Mouse (Mus musculus): Measurements from ENCODE around the gene Atxn7l1. TPM values are rescaled to one million over a fixed set of nuclear protein-coding genes. Genes with fewer than 3 reads are reported as not detected.
A peak's percentile ranks its signal among the peaks of the same experiment; 100 is the strongest.

The Atxn7l1 gene
- polyA plus RNA-seq, 1 experiment from 2014 or later, result 11.2 TPM

- no peak for ATAC-seq (ENCODE audit: insufficient number of reproducible peaks, insufficient read depth, low FRiP score, low TSS enrichment, low read depth)
- Histone ChIP-seq H3K4me2 (no peak overlapping the region), H3K36me3 (no peaks in the 10 kb centered on the region), H3K9me3 (no peaks in the 10 kb centered on the region; the same call in 1 of the 2 replicates), H3K4me1 (replicated peaks) (0 out of 2 replicates have a peak, but pooled peaks cover 3% of the 10 kb centered on the region), H3K27me3 (no peaks in the 10 kb centered on the region), H3K4me3 (replicated peaks) (no peak overlapping the region), H3K9ac (replicated peaks) (no peak overlapping the region), H3K27ac (no peak overlapping the region)
- 83% methylated on average over 2 of the region's 2 CpGs for WGBS
Measured at GRCm38 (mm10) chr12:33128121-33128520, 19.4 kb upstream of the Atxn7l1 start.

- Histone ChIP-seq H3K9me3 (no peaks in the 10 kb centered on the region; the same call in 1 of the 2 replicates), H3K4me2 (no peak overlapping the region), H3K4me1 (replicated peaks) (0 out of 2 replicates have a peak, but pooled peaks cover 3% of the 10 kb centered on the region), H3K4me3 (replicated peaks) (no peak overlapping the region), H3K36me3 (no peaks in the 10 kb centered on the region), H3K27ac (no peak overlapping the region), H3K27me3 (no peaks in the 10 kb centered on the region), H3K9ac (replicated peaks) (no peak overlapping the region)
- ATAC-seq (ENCODE audit: insufficient number of reproducible peaks, insufficient read depth, low FRiP score, low TSS enrichment, low read depth), result no peak
- 77% methylated on average over 7 of the region's 7 CpGs for WGBS
Measured at GRCm38 (mm10) chr12:33128702-33129101, 18.8 kb upstream of the Atxn7l1 start.

- 11% methylated on average over 4 of the region's 4 CpGs for WGBS
- H3K36me3 ChIP-seq, result no peaks in the 10 kb centered on the region
Measured at GRCm38 (mm10) chr12:33129410-33129809, 18.1 kb upstream of the Atxn7l1 start.

GRCm38 (mm10) chr12:33130401-33130800, 17.1 kb upstream of the Atxn7l1 start:
- no peak overlapping the region for H3K9ac ChIP-seq (replicated peaks)
- no peak overlapping the region for H3K4me3 ChIP-seq (replicated peaks)
- H3K36me3 ChIP-seq, result no peaks in the 10 kb centered on the region
- no peak overlapping the region for H3K4me2 ChIP-seq
- no peaks in the 10 kb centered on the region for H3K27me3 ChIP-seq
- 0 out of 2 replicates have a peak, but pooled peaks cover 3% of the 10 kb centered on the region for H3K4me1 ChIP-seq (replicated peaks)
- no peak overlapping the region for H3K27ac ChIP-seq
- 34% methylated on average over 8 of the region's 8 CpGs for WGBS
- H3K9me3 ChIP-seq, result no peaks in the 10 kb centered on the region; the same call in 1 of the 2 replicates
- no peak for ATAC-seq (ENCODE audit: insufficient number of reproducible peaks, insufficient read depth, low FRiP score, low TSS enrichment, low read depth)

More at GRCm38 (mm10) chr12:33129410-33129809, 18.1 kb upstream of the Atxn7l1 start:
- Histone ChIP-seq H3K4me1 (replicated peaks) (0 out of 2 replicates have a peak, but pooled peaks cover 3% of the 10 kb centered on the region), H3K9me3 (no peaks in the 10 kb centered on the region; the same call in 1 of the 2 replicates), H3K9ac (replicated peaks) (no peak overlapping the region), H3K4me2 (no peak overlapping the region), H3K27ac (no peak overlapping the region), H3K4me3 (replicated peaks) (no peak overlapping the region), H3K27me3 (no peaks in the 10 kb centered on the region)
- no peak for ATAC-seq (ENCODE audit: insufficient number of reproducible peaks, insufficient read depth, low FRiP score, low TSS enrichment, low read depth)

GRCm38 (mm10) chr12:33131796-33132195, 15.7 kb upstream of the Atxn7l1 start:
- H3K27ac ChIP-seq, result no peak overlapping the region
- no peaks in the 10 kb centered on the region for H3K36me3 ChIP-seq
- H3K4me1 ChIP-seq (replicated peaks), result 0 out of 2 replicates have a peak, but pooled peaks cover 3% of the 10 kb centered on the region
- no peak for ATAC-seq (ENCODE audit: insufficient number of reproducible peaks, insufficient read depth, low FRiP score, low TSS enrichment, low read depth)
- H3K9ac ChIP-seq (replicated peaks), result no peak overlapping the region
- H3K9me3 ChIP-seq, result no peaks in the 10 kb centered on the region; the same call in 1 of the 2 replicates
- no peak overlapping the region for H3K4me2 ChIP-seq
- no peaks in the 10 kb centered on the region for H3K27me3 ChIP-seq
- 65% methylated on average over 7 of the region's 7 CpGs for WGBS
- H3K4me3 ChIP-seq (replicated peaks), result no peak overlapping the region

- Histone ChIP-seq H3K27ac (no peak overlapping the region), H3K4me1 (replicated peaks) (no peaks in the 10 kb centered on the region), H3K9me3 (no peaks in the 10 kb centered on the region), H3K4me2 (no peak overlapping the region), H3K9ac (replicated peaks) (no peak overlapping the region), H3K36me3 (no peaks in the 10 kb centered on the region), H3K27me3 (no peaks in the 10 kb centered on the region), H3K4me3 (replicated peaks) (no peak overlapping the region)
- WGBS, result 93% methylated on average over 1 of the region's 1 CpGs
- no peak for ATAC-seq (ENCODE audit: insufficient number of reproducible peaks, insufficient read depth, low FRiP score, low TSS enrichment, low read depth)
Measured at GRCm38 (mm10) chr12:33137857-33138256, 9.6 kb upstream of the Atxn7l1 start.

- Histone ChIP-seq H3K27me3 (no peaks in the 10 kb centered on the region), H3K4me1 (replicated peaks) (no peaks in the 10 kb centered on the region), H3K4me3 (replicated peaks) (no peak overlapping the region), H3K4me2 (no peak overlapping the region), H3K9me3 (no peaks in the 10 kb centered on the region), H3K9ac (replicated peaks) (no peak overlapping the region), H3K36me3 (no peaks in the 10 kb centered on the region), H3K27ac (no peak overlapping the region)
- WGBS, result 78% methylated on average over 3 of the region's 3 CpGs
- no peak for ATAC-seq (ENCODE audit: insufficient number of reproducible peaks, insufficient read depth, low FRiP score, low TSS enrichment, low read depth)
Measured at GRCm38 (mm10) chr12:33139083-33139482, 8.4 kb upstream of the Atxn7l1 start.

GRCm38 (mm10) chr12:33144456-33144855, 3.0 kb upstream of the Atxn7l1 start:
- Histone ChIP-seq H3K36me3 (no peaks in the 10 kb centered on the region), H3K27ac (no peak overlapping the region), H3K4me3 (replicated peaks) (no peak overlapping the region), H3K4me2 (no peak overlapping the region), H3K27me3 (peaks cover 23% of the 10 kb centered on the region; the same call in 1 of the 2 replicates), H3K9ac (replicated peaks) (no peak overlapping the region), H3K9me3 (no peaks in the 10 kb centered on the region), H3K4me1 (replicated peaks) (peaks cover 18% of the 10 kb centered on the region)
- no peak for ATAC-seq (ENCODE audit: insufficient number of reproducible peaks, insufficient read depth, low FRiP score, low TSS enrichment, low read depth)
- 70% methylated on average over 8 of the region's 8 CpGs for WGBS

- 6% methylated on average over 29 of the region's 29 CpGs for WGBS
- H3K4me2 ChIP-seq, result peak overlapping the region; percentile 90
- peak overlapping the region; percentile 72 for H3K4me3 ChIP-seq (replicated peaks)
- ATAC-seq (ENCODE audit: insufficient number of reproducible peaks, insufficient read depth, low FRiP score, low TSS enrichment, low read depth), result peak; percentile 32
- peaks cover 18% of the 10 kb centered on the region for H3K4me1 ChIP-seq (replicated peaks)
- peak overlapping the region; percentile 83 for H3K9ac ChIP-seq (replicated peaks)
- no peaks in the 10 kb centered on the region for H3K36me3 ChIP-seq
- peaks cover 23% of the 10 kb centered on the region; the same call in 1 of the 2 replicates for H3K27me3 ChIP-seq
- H3K9me3 ChIP-seq, result no peaks in the 10 kb centered on the region
- H3K27ac ChIP-seq, result no peak overlapping the region
Measured at GRCm38 (mm10) chr12:33146622-33147433, 665 bp upstream of the Atxn7l1 start.

- Histone ChIP-seq H3K4me3 (replicated peaks) (no peak overlapping the region), H3K36me3 (0 out of 2 replicates have a peak, but pooled peaks cover 2% of the 10 kb centered on the region), H3K27me3 (peaks cover 23% of the 10 kb centered on the region; the same call in 1 of the 2 replicates), H3K9ac (replicated peaks) (no peak overlapping the region), H3K4me2 (peak overlapping the region; percentile 90; the same call in 1 of the 2 replicates), H3K9me3 (no peaks in the 10 kb centered on the region), H3K27ac (no peak overlapping the region), H3K4me1 (replicated peaks) (peaks cover 18% of the 10 kb centered on the region)
- WGBS, result 93% methylated on average over 16 of the region's 16 CpGs
- ATAC-seq (ENCODE audit: insufficient number of reproducible peaks, insufficient read depth, low FRiP score, low TSS enrichment, low read depth), result no peak
Measured at GRCm38 (mm10) chr12:33149544-33150190, 2.2 kb downstream of the Atxn7l1 start.

GRCm38 (mm10) chr12:33153131-33153530, 5.6 kb downstream of the Atxn7l1 start:
- no peak overlapping the region for H3K27ac ChIP-seq
- no peak for ATAC-seq (ENCODE audit: insufficient number of reproducible peaks, insufficient read depth, low FRiP score, low TSS enrichment, low read depth)
- no peaks in the 10 kb centered on the region for H3K27me3 ChIP-seq
- 67% methylated on average over 7 of the region's 7 CpGs for WGBS
- peaks cover 12% of the 10 kb centered on the region for H3K4me1 ChIP-seq (replicated peaks)
- H3K4me3 ChIP-seq (replicated peaks), result no peak overlapping the region
- no peaks in the 10 kb centered on the region for H3K9me3 ChIP-seq
- H3K9ac ChIP-seq (replicated peaks), result no peak overlapping the region
- H3K36me3 ChIP-seq, result peaks cover 7% of the 10 kb centered on the region; the same call in 1 of the 2 replicates
- no peak overlapping the region for H3K4me2 ChIP-seq

Data from limb, embryonic 12.5 days (tissue).